Mouse (Mus musculus) spleen, adult 2 months (tissue): ENCODE results near the gene Ikzf1. TPM values are rescaled to one million over a fixed set of nuclear protein-coding genes. Genes with fewer than 3 reads are reported as not detected.
A peak's percentile ranks its signal among the peaks of the same experiment; 100 is the strongest.

Source experiments
- DNase-seq, 2 experiments: peaks; one replicate each; pipeline versions ENCODE4 v3.0.0 to v3.0.0-alpha.2; 2012 to 2021; ENCODE audit warnings: low spot score in 2 of 2, low read depth in 1 of 2
- H3K27ac ChIP-seq: fragments of 200-500 bp; 2 replicates; pipeline ENCODE4 v1.5.1; 2012; ENCODE audit warnings: low read length, inconsistent platforms; ENCODE audit not compliant: insufficient read depth
- H3K27me3 ChIP-seq: fragments of 200-500 bp; 2 replicates; pipeline ENCODE4 v1.6.1; 2012; ENCODE audit warnings: mild to moderate bottlenecking, moderate library complexity, low read length, inconsistent platforms; ENCODE audit not compliant: control insufficient read depth, insufficient read depth
- H3K36me3 ChIP-seq: fragments of 200-500 bp; 2 replicates; pipeline ENCODE4 v1.6.1; 2012; ENCODE audit warnings: mild to moderate bottlenecking, low read length, inconsistent platforms; ENCODE audit not compliant: control insufficient read depth, insufficient read depth
- H3K4me1 ChIP-seq: fragments of 200-500 bp; 2 replicates; pipeline ENCODE4 v1.6.1; 2011; ENCODE audit warnings: inconsistent platforms; ENCODE audit not compliant: control insufficient read depth, insufficient read depth, insufficient read length
- H3K4me3 ChIP-seq: fragments of 200-500 bp; 2 replicates; pipeline ENCODE4 v1.5.1; 2011; ENCODE audit warnings: mild to moderate bottlenecking, inconsistent platforms; ENCODE audit not compliant: insufficient read depth, insufficient read length; ENCODE audit errors: extremely low read depth
- CTCF ChIP-seq: fragments of 200-500 bp; IDR thresholded peaks from 2 replicates; pipeline ENCODE4 v1.5.1; 2011; ENCODE audit warnings: mild to moderate bottlenecking, inconsistent platforms; ENCODE audit not compliant: insufficient read depth, insufficient read length, insufficient replicate concordance; ENCODE audit errors: extremely low read depth
- POLR2A ChIP-seq: fragments of 200-500 bp; IDR thresholded peaks from 2 replicates; pipeline ENCODE4 v1.6.1; 2011; ENCODE audit warnings: low read depth, low read length, inconsistent platforms
- WGBS: fragments of 180-500 bp; shearing (Covaris S2); methylation state at CpG from one replicate; pipeline ENCODE4 v1.1.7; 2018; 5-methylcytosine and 5-hydroxymethylcytosine counted together
- polyA plus RNA-seq: library from polyadenylated mRNA; depleted of rRNA; stranded (reverse); fragments of >200 nt; gene quantifications from 2 replicates; pipeline ENCODE4 v1.2.3, GENCODE M21; 2012

Gene Ikzf1
- polyA plus RNA-seq, 1 experiment = 258 TPM

- peak in 1 of 2 experiments; percentile 47 for DNase-seq
- 29% methylated on average over 2 of the region's 2 CpGs for WGBS
- Histone ChIP-seq H3K4me3 (no peak overlapping the region), H3K4me1 (peaks cover 34% of the 10 kb centered on the region), H3K27ac (peak overlapping the region; percentile 54; the same call in 1 of the 2 replicates), H3K27me3 (no peaks in the 10 kb centered on the region), H3K36me3 (peaks cover 3% of the 10 kb centered on the region; the same call in 1 of the 2 replicates)
- no peak for TF ChIP-seq POLR2A
- TF ChIP-seq CTCF = no peak
These were observed 93.0 kb downstream of the Ikzf1 start for GRCm38 (mm10) chr11:11777796-11778195.

GRCm38 (mm10) chr11:11778345-11778744, 93.5 kb downstream of the Ikzf1 start:
- H3K27ac ChIP-seq = peak overlapping the region; percentile 37; the same call in 1 of the 2 replicates
- H3K36me3 ChIP-seq = no peaks in the 10 kb centered on the region
- 93% methylated on average over 6 of the region's 6 CpGs for WGBS
- TF ChIP-seq CTCF (no peak), POLR2A (no peak)
- H3K27me3 ChIP-seq = no peaks in the 10 kb centered on the region
- H3K4me1 ChIP-seq = peaks cover 32% of the 10 kb centered on the region
- no peak for DNase-seq
- no peak overlapping the region for H3K4me3 ChIP-seq

- Histone ChIP-seq H3K36me3 (no peaks in the 10 kb centered on the region), H3K27ac (peak overlapping the region; percentile 45; the same call in 1 of the 2 replicates), H3K4me1 (peaks cover 21% of the 10 kb centered on the region), H3K4me3 (no peak overlapping the region), H3K27me3 (no peaks in the 10 kb centered on the region)
- WGBS = 71% methylated on average over 8 of the region's 8 CpGs
- DNase-seq = no peak
- TF ChIP-seq CTCF (no peak), POLR2A (no peak)
These were observed 96.9 kb downstream of the Ikzf1 start for GRCm38 (mm10) chr11:11781728-11782127.

GRCm38 (mm10) chr11:11785457-11785856, 100.7 kb downstream of the Ikzf1 start:
- no peak for DNase-seq
- H3K36me3 ChIP-seq = no peaks in the 10 kb centered on the region
- TF ChIP-seq POLR2A (no peak), CTCF (no peak)

GRCm38 (mm10) chr11:11788521-11788974, 103.7 kb downstream of the Ikzf1 start:
- Histone ChIP-seq H3K27ac (peak overlapping the region; percentile 26; the same call in 1 of the 2 replicates), H3K36me3 (no peaks in the 10 kb centered on the region), H3K4me3 (0 out of 2 replicates have a peak overlapping the region, but pooled peaks have one; percentile 12), H3K4me1 (0 out of 2 replicates have a peak, but pooled peaks cover 3% of the 10 kb centered on the region), H3K27me3 (no peaks in the 10 kb centered on the region)
- TF ChIP-seq CTCF (peak; percentile 88), POLR2A (no peak)
- peak; percentile 80 for DNase-seq
- WGBS = 1% methylated on average over 8 of the region's 8 CpGs

More at GRCm38 (mm10) chr11:11785457-11785856, 100.7 kb downstream of the Ikzf1 start:
- Histone ChIP-seq H3K4me1 (peaks cover 12% of the 10 kb centered on the region), H3K27me3 (no peaks in the 10 kb centered on the region), H3K4me3 (no peak overlapping the region), H3K27ac (no peak overlapping the region)
- WGBS = 49% methylated on average over 6 of the region's 6 CpGs

- TF ChIP-seq POLR2A (no peak), CTCF (no peak)
- Histone ChIP-seq H3K27ac (no peak overlapping the region), H3K4me1 (no peaks in the 10 kb centered on the region), H3K4me3 (no peak overlapping the region), H3K36me3 (no peaks in the 10 kb centered on the region), H3K27me3 (no peaks in the 10 kb centered on the region)
- 91% methylated on average over 1 of the region's 1 CpGs for WGBS
- no peak for DNase-seq
These were observed 109.8 kb downstream of the Ikzf1 start for GRCm38 (mm10) chr11:11794626-11795025.

GRCm38 (mm10) chr11:11798690-11799089, 113.9 kb downstream of the Ikzf1 start:
- peaks cover 3% of the 10 kb centered on the region for H3K36me3 ChIP-seq
- no peak overlapping the region for H3K27ac ChIP-seq
- H3K4me3 ChIP-seq = no peak overlapping the region
- no peaks in the 10 kb centered on the region for H3K27me3 ChIP-seq
- WGBS = 88% methylated on average over 1 of the region's 1 CpGs
- TF ChIP-seq CTCF (no peak), POLR2A (no peak)
- no peak for DNase-seq
- no peaks in the 10 kb centered on the region for H3K4me1 ChIP-seq
